Mouse (Mus musculus): ENCODE results near the gene Npc1l1.
"Not testable (repeated sequence)": the region's sequence is repeated elsewhere in the genome, so short reads cannot be mapped to it uniquely, and the experiment has no call there.

Npc1l1 gene

GRCm38 (mm10) chr11:6230012-6230411 is at the start of gene Npc1l1:
Npc1l1 (minus strand) TSS chr11:6230143.
- DNase-seq: no peak

- no peak for DNase-seq
These were observed 46.5 kb upstream of the Npc1l1 start for GRCm38 (mm10) chr11:6276466-6276865.

GRCm38 (mm10) chr11:6275094-6275484 is 45.1 kb upstream of the Npc1l1 start:
- no peak for DNase-seq

GRCm38 (mm10) chr11:6274387-6275093 is 44.6 kb upstream of the Npc1l1 start, which contains the start of gene Tmed4:
Tmed4 (minus strand) TSS chr11:6274870.
- peak; percentile 100 for DNase-seq

- DNase-seq: no peak
These were observed 43.7 kb upstream of the Npc1l1 start for GRCm38 (mm10) chr11:6273607-6274006.

GRCm38 (mm10) chr11:6267320-6268254 is 37.6 kb upstream of the Npc1l1 start, which contains the start of gene Ddx56:
Ddx56 (minus strand) TSS chr11:6267772.
- peak; percentile 92 for DNase-seq

- DNase-seq: no peak
These were observed 36.7 kb upstream of the Npc1l1 start for GRCm38 (mm10) chr11:6266621-6267020.

GRCm38 (mm10) chr11:6261434-6262082 is 31.6 kb upstream of the Npc1l1 start:
- peak; percentile 88 for DNase-seq

- DNase-seq: no peak
These were observed 29.5 kb upstream of the Npc1l1 start for GRCm38 (mm10) chr11:6259413-6259812.

- no peak for DNase-seq
These were observed 26.6 kb upstream of the Npc1l1 start for GRCm38 (mm10) chr11:6256490-6257072.

GRCm38 (mm10) chr11:6254602-6255001 is 24.7 kb upstream of the Npc1l1 start:
- DNase-seq: not testable (repeated sequence)

- DNase-seq: no peak
These were observed 22.9 kb upstream of the Npc1l1 start for GRCm38 (mm10) chr11:6252824-6253223.

- DNase-seq: no peak
These were observed 22.3 kb upstream of the Npc1l1 start for GRCm38 (mm10) chr11:6252248-6252647.

- DNase-seq: no peak
These were observed 14.8 kb upstream of the Npc1l1 start for GRCm38 (mm10) chr11:6244707-6245106.

- DNase-seq: no peak
These were observed 3.1 kb upstream of the Npc1l1 start for GRCm38 (mm10) chr11:6233025-6233424.

- no peak for DNase-seq
These were observed 5.3 kb downstream of the Npc1l1 start for GRCm38 (mm10) chr11:6224541-6225229.

GRCm38 (mm10) chr11:6222187-6222586 is 7.8 kb downstream of the Npc1l1 start:
- DNase-seq: no peak

GRCm38 (mm10) chr11:6219967-6220366 is 10.0 kb downstream of the Npc1l1 start:
- DNase-seq: no peak

GRCm38 (mm10) chr11:6218189-6218896 is 11.6 kb downstream of the Npc1l1 start:
- no peak for DNase-seq

- no peak for DNase-seq
These were observed 13.1 kb downstream of the Npc1l1 start for GRCm38 (mm10) chr11:6216834-6217233.

GRCm38 (mm10) chr11:6208158-6208557 is 21.8 kb downstream of the Npc1l1 start:
- no peak for DNase-seq

- DNase-seq: no peak
These were observed 22.9 kb downstream of the Npc1l1 start for GRCm38 (mm10) chr11:6207090-6207489.
